21 mouse cellular contexts compared by ENCODE assay signal in genomic region chr2:14228495-14228894, GRCm38 (mm10). TPM values are rescaled to one million over a fixed set of nuclear protein-coding genes. Genes with fewer than 3 reads are reported as not detected.
DNase-seq lines count a peak whose midpoint lies in the region; ATAC-seq and TF ChIP-seq lines count a peak whose summit lies in the region.
"Had no signal": no experiment of that assay in that cellular context is flagged by ENCODE, and none has a peak within 500 bp of the region (broad histone marks: within the 10 kb centered on the region; RNA-seq: fewer than 3 reads in every experiment).

No protein-coding gene starts in this region.

- no peak for TF ChIP-seq CTCF in midbrain, postnatal 0 days (IDR thresholded peaks at IDR 0.05)

- no peaks in the 10 kb centered on the region for H3K9me3 ChIP-seq in limb, embryonic 14.5 days (ENCODE audit: control insufficient read depth, low read length)
- no peaks in the 10 kb centered on the region for H3K9me3 ChIP-seq in limb, embryonic 10.5 days (replicated peaks)
- H3K9me3 ChIP-seq in midbrain, postnatal 0 days (ENCODE audit: low read length): no peaks in the 10 kb centered on the region
- H3K9me3 ChIP-seq in midbrain, embryonic 15.5 days: no peaks in the 10 kb centered on the region
- H3K9me3 ChIP-seq: embryonic facial prominence, embryonic 15.5 days; forebrain, embryonic 10.5 days; G1E; midbrain, embryonic 12.5 days had no signal

- H3K4me1 ChIP-seq in limb, embryonic 14.5 days (ENCODE audit: control insufficient read depth, insufficient read depth, low read length): no peaks in the 10 kb centered on the region
- no peaks in the 10 kb centered on the region for H3K4me1 ChIP-seq in limb, embryonic 10.5 days
- H3K4me1 ChIP-seq in midbrain, postnatal 0 days (ENCODE audit: insufficient read depth, low read length): no peaks in the 10 kb centered on the region
- H3K4me1 ChIP-seq in midbrain, embryonic 15.5 days: no peaks in the 10 kb centered on the region
- H3K4me1 ChIP-seq: embryonic facial prominence, embryonic 15.5 days; midbrain, embryonic 12.5 days had no signal

- H3K27ac ChIP-seq in limb, embryonic 14.5 days (replicated peaks; ENCODE audit: low read depth, low read length): no peak overlapping the region
- H3K27ac ChIP-seq in limb, embryonic 10.5 days: no peak overlapping the region
- no peak overlapping the region for H3K27ac ChIP-seq in midbrain, postnatal 0 days (ENCODE audit: low read depth, low read length)
- no peak overlapping the region for H3K27ac ChIP-seq in midbrain, embryonic 15.5 days
- H3K27ac ChIP-seq: embryonic facial prominence, embryonic 15.5 days; forebrain, embryonic 10.5 days; hindbrain, embryonic 14.5 days; kidney, postnatal 0 days; midbrain, embryonic 12.5 days had no signal

- H3K4me3 ChIP-seq in limb, embryonic 14.5 days (replicated peaks; ENCODE audit: low read length): no peak overlapping the region
- no peak overlapping the region for H3K4me3 ChIP-seq in limb, embryonic 10.5 days
- H3K4me3 ChIP-seq in midbrain, postnatal 0 days (ENCODE audit: low read depth, low read length): no peak overlapping the region
- H3K4me3 ChIP-seq in midbrain, embryonic 15.5 days: no peak overlapping the region
- H3K4me3 ChIP-seq: embryonic facial prominence, embryonic 15.5 days; forebrain, embryonic 10.5 days; midbrain, embryonic 12.5 days; myocyte had no signal

- 76% methylated on average over 6 of the region's 6 CpGs for WGBS in limb, embryonic 14.5 days
- WGBS in limb, embryonic 10.5 days: 92% methylated on average over 6 of the region's 6 CpGs
- 71% methylated on average over 6 of the region's 6 CpGs for WGBS in midbrain, postnatal 0 days
- WGBS in midbrain, embryonic 15.5 days: 76% methylated on average over 6 of the region's 6 CpGs

- H3K27me3 ChIP-seq in limb, embryonic 14.5 days (ENCODE audit: control insufficient read depth, insufficient read depth, low read length): no peaks in the 10 kb centered on the region
- no peaks in the 10 kb centered on the region for H3K27me3 ChIP-seq in limb, embryonic 10.5 days (ENCODE audit: low read depth, poor library complexity, severe bottlenecking)
- no peaks in the 10 kb centered on the region for H3K27me3 ChIP-seq in midbrain, postnatal 0 days (ENCODE audit: insufficient read depth, low read length)
- no peaks in the 10 kb centered on the region for H3K27me3 ChIP-seq in midbrain, embryonic 15.5 days (replicated peaks)
- H3K27me3 ChIP-seq: embryonic facial prominence, embryonic 15.5 days; midbrain, embryonic 12.5 days had no signal

- H3K9ac ChIP-seq in limb, embryonic 14.5 days (ENCODE audit: low read depth, low read length, severe bottlenecking): no peak overlapping the region
- H3K9ac ChIP-seq in midbrain, postnatal 0 days (replicated peaks; ENCODE audit: low read length, poor library complexity, severe bottlenecking): no peak overlapping the region
- no peak overlapping the region for H3K9ac ChIP-seq in midbrain, embryonic 15.5 days
- H3K9ac ChIP-seq: embryonic facial prominence, embryonic 15.5 days; hindbrain, embryonic 14.5 days; midbrain, embryonic 12.5 days had no signal

- no peaks in the 10 kb centered on the region for H3K36me3 ChIP-seq in limb, embryonic 14.5 days (ENCODE audit: control insufficient read depth, insufficient read depth, low read length)
- H3K36me3 ChIP-seq in limb, embryonic 10.5 days: no peaks in the 10 kb centered on the region
- H3K36me3 ChIP-seq in midbrain, postnatal 0 days (ENCODE audit: insufficient read depth, low read length): no peaks in the 10 kb centered on the region
- H3K36me3 ChIP-seq in midbrain, embryonic 15.5 days (replicated peaks): no peaks in the 10 kb centered on the region
- H3K36me3 ChIP-seq: embryonic facial prominence, embryonic 15.5 days; forebrain, embryonic 10.5 days; G1E; midbrain, embryonic 12.5 days had no signal

- no peak overlapping the region for H3K4me2 ChIP-seq in limb, embryonic 14.5 days (replicated peaks; ENCODE audit: low read depth, low read length, severe bottlenecking)
- no peak overlapping the region for H3K4me2 ChIP-seq in midbrain, postnatal 0 days (ENCODE audit: low read depth, low read length, poor library complexity, severe bottlenecking)
- no peak overlapping the region for H3K4me2 ChIP-seq in midbrain, embryonic 15.5 days
- H3K4me2 ChIP-seq: embryonic facial prominence, embryonic 15.5 days; hindbrain, embryonic 14.5 days; midbrain, embryonic 12.5 days had no signal

- no peak for TF ChIP-seq POLR2A in limb, embryonic 14.5 days (IDR thresholded peaks at IDR 0.05; ENCODE audit: borderline replicate concordance, extremely low read depth, insufficient read depth, insufficient read length)

- DNase-seq in limb, embryonic 14.5 days (ENCODE audit: low spot score): peak; percentile 9
- DNase-seq in limb, embryonic 10.5 days (ENCODE audit: low spot score): no peak
- peak; percentile 31 for DNase-seq in midbrain, postnatal 0 days (ENCODE audit: low spot score)
- peak; percentile 10 for DNase-seq in brain, adult 2 months (ENCODE audit: low read depth, low spot score)
- DNase-seq in adrenal gland, adult 18-20 months (ENCODE audit: low spot score in 2 of 2): no peak
- DNase-seq: cerebellum, adult 2 months; gastrocnemius, postnatal 10 days; heart, postnatal 10 days; kidney, adult 11 months had no signal

- ATAC-seq in limb, embryonic 14.5 days (ENCODE audit: low FRiP score, low read depth): no peak
- no peak for ATAC-seq in midbrain, postnatal 0 days (ENCODE audit: low FRiP score)
- no peak for ATAC-seq in midbrain, embryonic 15.5 days (replicated peaks)
- peak; percentile 53 for ATAC-seq in megakaryocyte progenitor cell, adult 5-6 weeks (replicated peaks; ENCODE audit: poor library complexity)

RNA-seq across cellular contexts. Expression of gene Mrc1, which starts 0.7 kb away (rescaled TPM):
- polyA plus RNA-seq in limb, embryonic 14.5 days (2012; rRNA removed): 9.9 and 11.8 TPM in 2 replicates
- 12.7 and 14.9 TPM in 2 replicates for polyA plus RNA-seq in limb, embryonic 14.5 days (2014; fragmentation: Nextera tagmentation; extraction: Ambion mirVana)
- polyA plus RNA-seq in limb, embryonic 10.5 days (2016; fragmentation: Nextera tagmentation; extraction: Ambion mirVana): 1.2 and 1.4 TPM in 2 replicates
- 11.0 and 13.1 TPM in 2 replicates for total RNA-seq in midbrain, postnatal 0 days (2014; rRNA removed)
- 3.7 and 4.1 TPM in 2 replicates for polyA plus RNA-seq in midbrain, postnatal 0 days (2015; fragmentation: Nextera tagmentation; extraction: Ambion mirVana)
- 6.4 and 6.8 TPM in 2 replicates for polyA plus RNA-seq in midbrain, embryonic 15.5 days (2015; fragmentation: Nextera tagmentation; extraction: Ambion mirVana)
- 0.85 and 1.4 TPM in 2 replicates for total RNA-seq in megakaryocyte progenitor cell, adult 5-6 weeks (2015)
- 1.4 and 2.1 TPM in 2 replicates for total RNA-seq in megakaryocyte progenitor cell, adult 5-6 weeks (2017)
- 10 to 100 TPM; 18.9 to 28.0 TPM for total RNA-seq in adrenal gland, adult 18-20 months (2021)
- polyA plus RNA-seq: G1E had no signal

RNA-seq across cellular contexts. Expression of gene Tmem236, which starts 54.2 kb away (rescaled TPM):
- polyA plus RNA-seq in limb, embryonic 14.5 days (2012; rRNA removed): 0.09 and 0.10 TPM in 2 replicates
- polyA plus RNA-seq in limb, embryonic 14.5 days (2014; fragmentation: Nextera tagmentation; extraction: Ambion mirVana): 0.07 TPM in 1 of 2 replicates, not detected in the other
- polyA plus RNA-seq in limb, embryonic 10.5 days (2016; fragmentation: Nextera tagmentation; extraction: Ambion mirVana): not detected in 2 replicates
- 0.05 and 0.42 TPM in 2 replicates for total RNA-seq in midbrain, postnatal 0 days (2014; rRNA removed)
- polyA plus RNA-seq in midbrain, postnatal 0 days (2015; fragmentation: Nextera tagmentation; extraction: Ambion mirVana): 0.21 and 0.22 TPM in 2 replicates
- 0.06 and 0.12 TPM in 2 replicates for polyA plus RNA-seq in midbrain, embryonic 15.5 days (2015; fragmentation: Nextera tagmentation; extraction: Ambion mirVana)
- not detected in 2 replicates for total RNA-seq in megakaryocyte progenitor cell, adult 5-6 weeks (2015)
- 0.10 and 0.12 TPM in 2 replicates for total RNA-seq in megakaryocyte progenitor cell, adult 5-6 weeks (2017)
- not detected for total RNA-seq in adrenal gland, adult 18-20 months (2021)
- total RNA-seq: heart, postnatal 10 days; layer of hippocampus, adult 18-20 months; neutrophil, adult 5-6 weeks had no signal
- polyA plus RNA-seq: forebrain, embryonic 10.5 days; G1E; limb, embryonic 11.5 days had no signal

Comparison
In these comparisons a context has a peak if more than half of its experiments do, and no peak if none do; other contexts are left out.
1. DNase-seq: peak in limb, embryonic 14.5 days (single experiment), midbrain, postnatal 0 days (single experiment) and brain, adult 2 months (single experiment); none in limb, embryonic 10.5 days (single experiment) and adrenal gland, adult 18-20 months (0 of 2).